Mouse (Mus musculus) ES-Bruce4 (cell line): ENCODE results near the gene Cirbp.

Experiments used
- CTCF ChIP-seq: IDR thresholded peaks from one replicate; pipeline ENCODE4 v1.8.1; 2011; ENCODE audit warnings: low read depth, low read length
- POLR2A ChIP-seq: IDR thresholded peaks from one replicate; pipeline ENCODE4 v1.8.1; 2011; ENCODE audit warnings: low read length; ENCODE audit not compliant: insufficient read depth

- TF ChIP-seq CTCF (no peak), POLR2A (no peak)
Observed at GRCm38 (mm10) chr10:80207676-80208075, 41.9 kb downstream of the Cirbp start.
